Mouse (Mus musculus) left cerebral cortex, adult 6 months (tissue): ENCODE data around the gene Zfp281. TPM values are rescaled to one million over a fixed set of nuclear protein-coding genes. Genes with fewer than 3 reads are reported as not detected.

Experiments used
- long read RNA-seq, 2 experiments: library from polyadenylated mRNA; unstranded; transcript quantifications; one replicate each; pipeline ENCODE4 v2.0.0; 2019 to 2020
- polyA plus RNA-seq: library from polyadenylated mRNA; unstranded; fragments of <200 nt; fragmentation: Nextera tagmentation; gene quantifications from 2 replicates; pipeline ENCODE4 v1.2.3, GENCODE M21; 2021

The Zfp281 gene
- polyA plus RNA-seq, result 7.4 and 11.6 TPM in 2 replicates
- long read RNA-seq, experiment 1, full-length matches to known transcripts, result 89 of 117 reads
- long read RNA-seq, experiment 1, partial matches to known transcripts, result 0 of 117 reads
- long read RNA-seq, experiment 1, other reads (novel, unspliced or antisense), result 28 of 117 reads
- long read RNA-seq, experiment 2, full-length matches to known transcripts, result 7 of 33 reads
- long read RNA-seq, experiment 2, partial matches to known transcripts, result 0 of 33 reads
- long read RNA-seq, experiment 2, other reads (novel, unspliced or antisense), result 26 of 33 reads

DNA sequence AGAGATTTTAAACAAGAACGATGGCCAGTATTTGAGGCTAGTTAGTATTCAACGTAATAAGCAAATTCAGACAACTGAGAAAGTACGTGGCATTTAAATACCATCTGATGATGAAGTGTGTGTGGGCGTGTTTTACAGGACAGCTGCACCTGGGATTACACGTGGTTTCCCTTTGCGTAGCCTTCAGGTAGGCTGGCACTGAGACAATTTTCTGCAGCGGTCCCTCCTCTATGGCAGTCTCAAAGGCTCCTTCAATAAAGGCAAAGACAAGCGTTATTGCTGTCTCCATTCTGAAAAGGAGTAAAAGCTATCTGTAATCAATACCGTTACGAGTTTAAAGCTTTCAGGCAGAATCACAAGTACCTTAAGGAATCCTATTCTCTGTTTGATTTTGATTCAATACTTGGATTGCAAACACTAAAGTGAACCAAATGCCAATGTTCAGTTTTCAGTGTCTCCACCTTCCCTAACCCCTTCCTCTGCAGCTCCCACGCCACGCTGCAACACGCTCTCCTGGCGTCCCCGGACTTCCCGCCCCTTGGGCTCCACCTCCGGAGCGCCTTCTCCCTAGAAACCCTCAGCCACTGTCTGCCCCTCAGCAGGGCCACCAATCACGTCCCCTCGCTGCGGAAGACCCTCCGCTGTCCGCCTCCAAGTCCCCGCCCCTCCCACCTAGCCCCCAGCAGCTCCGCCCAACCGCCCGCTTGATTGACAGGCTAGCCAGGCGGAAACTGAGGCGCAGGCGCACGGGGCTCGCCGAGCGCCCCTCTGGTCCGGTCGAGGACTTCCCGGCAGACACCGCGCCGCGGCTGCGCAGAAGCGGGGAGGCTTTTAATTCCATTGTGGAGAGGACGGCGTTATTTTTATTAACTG is at the start of gene Zfp281:
Gene Zfp281, plus strand, starts transcription at position 756 of the 873 bp plus-strand sequence.

Other genes starting within 250 kb of the Zfp281 start
- gene Ddx59, start 209.6 kb upstream of the Zfp281 start, polyA plus RNA-seq, result 7.8 and 8.2 TPM in 2 replicates
- 0.12 TPM in 1 of 2 replicates, not detected in the other for gene Kif14, start 158.6 kb upstream of the Zfp281 start, polyA plus RNA-seq